19 mouse cellular contexts compared by ENCODE assay signal in genomic region chr2:24472111-24472510, GRCm38 (mm10). TPM values are rescaled to one million over a fixed set of nuclear protein-coding genes. Genes with fewer than 3 reads are reported as not detected.
DNase-seq lines count a peak whose midpoint lies in the region; ATAC-seq lines count a peak whose summit lies in the region.
"Had no signal": no experiment of that assay in that cellular context is flagged by ENCODE, and none has a peak within 500 bp of the region (broad histone marks: within the 10 kb centered on the region; RNA-seq: fewer than 3 reads in every experiment).

No protein-coding gene starts in this region.

- H3K27ac ChIP-seq in intestine, embryonic 14.5 days (ENCODE audit: low read depth), result no peak overlapping the region
- H3K27ac ChIP-seq in intestine, embryonic 15.5 days, result no peak overlapping the region
- H3K27ac ChIP-seq in midbrain, embryonic 13.5 days, result no peak overlapping the region
- no peak overlapping the region for H3K27ac ChIP-seq in midbrain, embryonic 15.5 days
- H3K27ac ChIP-seq in hindbrain, embryonic 16.5 days (ENCODE audit: low read depth, low read length), result no peak overlapping the region

- H3K9ac ChIP-seq in intestine, embryonic 14.5 days (ENCODE audit: low read length), result no peak overlapping the region
- no peak overlapping the region for H3K9ac ChIP-seq in intestine, embryonic 15.5 days
- no peak overlapping the region for H3K9ac ChIP-seq in midbrain, embryonic 13.5 days (replicated peaks)
- no peak overlapping the region for H3K9ac ChIP-seq in midbrain, embryonic 15.5 days
- H3K9ac ChIP-seq in hindbrain, embryonic 16.5 days (ENCODE audit: low read depth, low read length), result no peak overlapping the region

- H3K4me2 ChIP-seq in intestine, embryonic 14.5 days (ENCODE audit: low read length), result no peak overlapping the region
- H3K4me2 ChIP-seq in intestine, embryonic 15.5 days (replicated peaks), result no peak overlapping the region
- no peak overlapping the region for H3K4me2 ChIP-seq in midbrain, embryonic 13.5 days (replicated peaks)
- no peak overlapping the region for H3K4me2 ChIP-seq in midbrain, embryonic 15.5 days
- H3K4me2 ChIP-seq in hindbrain, embryonic 16.5 days (ENCODE audit: low read length), result peak overlapping the region; percentile 23; the same call in 1 of the 2 replicates

- no peaks in the 10 kb centered on the region; the same call in 1 of the 2 replicates for H3K4me1 ChIP-seq in intestine, embryonic 14.5 days (replicated peaks; ENCODE audit: control insufficient read depth, insufficient read depth, low read length)
- H3K4me1 ChIP-seq in intestine, embryonic 15.5 days (replicated peaks), result peaks cover 7% of the 10 kb centered on the region
- H3K4me1 ChIP-seq in midbrain, embryonic 13.5 days (replicated peaks), result peaks cover 20% of the 10 kb centered on the region
- H3K4me1 ChIP-seq in midbrain, embryonic 15.5 days, result peaks cover 12% of the 10 kb centered on the region
- peaks cover 9% of the 10 kb centered on the region for H3K4me1 ChIP-seq in hindbrain, embryonic 16.5 days (ENCODE audit: control insufficient read depth, insufficient read depth, low read depth, low read length)

- H3K36me3 ChIP-seq in intestine, embryonic 14.5 days (ENCODE audit: control insufficient read depth, insufficient read depth, low read length), result no peaks in the 10 kb centered on the region
- no peaks in the 10 kb centered on the region for H3K36me3 ChIP-seq in intestine, embryonic 15.5 days
- no peaks in the 10 kb centered on the region for H3K36me3 ChIP-seq in midbrain, embryonic 13.5 days
- no peaks in the 10 kb centered on the region for H3K36me3 ChIP-seq in midbrain, embryonic 15.5 days (replicated peaks)
- no peaks in the 10 kb centered on the region for H3K36me3 ChIP-seq in hindbrain, embryonic 16.5 days (ENCODE audit: control insufficient read depth, insufficient read depth, low read length)

- ATAC-seq in intestine, embryonic 14.5 days (replicated peaks; ENCODE audit: low FRiP score, low TSS enrichment, low read depth), result no peak
- ATAC-seq in intestine, embryonic 15.5 days, result no peak
- ATAC-seq in midbrain, embryonic 13.5 days, result no peak
- no peak for ATAC-seq in midbrain, embryonic 15.5 days (replicated peaks)
- no peak for ATAC-seq in hindbrain, embryonic 16.5 days
- ATAC-seq: forebrain, embryonic 14.5 days had no signal

- no peaks in the 10 kb centered on the region for H3K9me3 ChIP-seq in intestine, embryonic 14.5 days (ENCODE audit: control insufficient read depth, low read length)
- no peaks in the 10 kb centered on the region for H3K9me3 ChIP-seq in intestine, embryonic 15.5 days
- H3K9me3 ChIP-seq in midbrain, embryonic 13.5 days, result no peaks in the 10 kb centered on the region
- H3K9me3 ChIP-seq in midbrain, embryonic 15.5 days, result no peaks in the 10 kb centered on the region
- no peaks in the 10 kb centered on the region for H3K9me3 ChIP-seq in hindbrain, embryonic 16.5 days (ENCODE audit: control insufficient read depth, low read length)

- no peak overlapping the region for H3K4me3 ChIP-seq in intestine, embryonic 14.5 days (ENCODE audit: low read depth, low read length)
- H3K4me3 ChIP-seq in intestine, embryonic 15.5 days (replicated peaks), result no peak overlapping the region
- H3K4me3 ChIP-seq in midbrain, embryonic 13.5 days (replicated peaks), result peak overlapping the region; percentile 14; the same call in 1 of the 2 replicates
- no peak overlapping the region for H3K4me3 ChIP-seq in midbrain, embryonic 15.5 days
- H3K4me3 ChIP-seq in hindbrain, embryonic 16.5 days (ENCODE audit: low read length), result peak overlapping the region; percentile 9; the same call in 1 of the 2 replicates

- H3K27me3 ChIP-seq in intestine, embryonic 14.5 days (replicated peaks; ENCODE audit: control insufficient read depth, insufficient read depth, low read length), result peaks cover 71% of the 10 kb centered on the region
- peaks cover 35% of the 10 kb centered on the region for H3K27me3 ChIP-seq in intestine, embryonic 15.5 days (replicated peaks)
- H3K27me3 ChIP-seq in midbrain, embryonic 13.5 days, result peaks cover 78% of the 10 kb centered on the region
- H3K27me3 ChIP-seq in midbrain, embryonic 15.5 days (replicated peaks), result peaks cover 51% of the 10 kb centered on the region
- H3K27me3 ChIP-seq in hindbrain, embryonic 16.5 days (replicated peaks; ENCODE audit: control insufficient read depth, insufficient read depth, low read length), result peaks cover 29% of the 10 kb centered on the region

- peak; percentile 58 for DNase-seq in intestine, embryonic 14.5 days (ENCODE audit: low spot score)
- peak; percentile 9 for DNase-seq in retina, postnatal 1 day
- no peak for DNase-seq in adrenal gland, postnatal 25 days
- no peak for DNase-seq in left cerebral cortex, adult 9 months (ENCODE audit: low spot score in 2 of 2)
- DNase-seq: B cell, adult 2 months; cerebellum, adult 11 months; gastrocnemius, postnatal 14 days; heart, postnatal 14 days; kidney, adult 18-20 months; liver; lung, adult 2 months; right cerebral cortex, postnatal 25 days; thymus, adult 18-20 months had no signal

- WGBS in intestine, embryonic 14.5 days, result 3% methylated on average over 7 of the region's 7 CpGs
- WGBS in intestine, embryonic 15.5 days, result 8% methylated on average over 7 of the region's 7 CpGs
- 8% methylated on average over 7 of the region's 7 CpGs for WGBS in midbrain, embryonic 13.5 days
- 7% methylated on average over 7 of the region's 7 CpGs for WGBS in midbrain, embryonic 15.5 days
- 6% methylated on average over 7 of the region's 7 CpGs for WGBS in hindbrain, embryonic 16.5 days

RNA-seq across cellular contexts. Expression of gene Pax8, which starts 3.3 kb away (rescaled TPM):
- polyA plus RNA-seq in intestine, embryonic 14.5 days (2014; fragmentation: Nextera tagmentation; extraction: Ambion mirVana), result 0.22 and 0.44 TPM in 2 replicates
- 0.73 and 1.1 TPM in 2 replicates for polyA plus RNA-seq in intestine, embryonic 15.5 days (2015; fragmentation: Nextera tagmentation; extraction: Ambion mirVana)
- polyA plus RNA-seq in midbrain, embryonic 13.5 days (2015; fragmentation: Nextera tagmentation; extraction: Ambion mirVana), result 5.3 and 5.9 TPM in 2 replicates
- 3.3 and 3.6 TPM in 2 replicates for polyA plus RNA-seq in midbrain, embryonic 15.5 days (2015; fragmentation: Nextera tagmentation; extraction: Ambion mirVana)
- polyA plus RNA-seq in hindbrain, embryonic 16.5 days (2015; fragmentation: Nextera tagmentation; extraction: Ambion mirVana), result 21.2 and 24.0 TPM in 2 replicates
- total RNA-seq in adrenal gland, postnatal 25 days (2021), result not detected in 2 replicates
- total RNA-seq: gastrocnemius, postnatal 14 days; heart, postnatal 14 days; left cerebral cortex, postnatal 10 days had no signal
- polyA plus RNA-seq: forebrain, embryonic 14.5 days; lung, adult 2 months had no signal

Comparison
In these comparisons a context has a peak if more than half of its experiments do, and no peak if none do; other contexts are left out.
1. H3K4me3 ChIP-seq: peak in midbrain, embryonic 13.5 days (single experiment) and hindbrain, embryonic 16.5 days (single experiment); none in intestine, embryonic 14.5 days (single experiment), intestine, embryonic 15.5 days (single experiment) and midbrain, embryonic 15.5 days (single experiment).
2. DNase-seq: peak in intestine, embryonic 14.5 days (single experiment) and retina, postnatal 1 day (single experiment); none in adrenal gland, postnatal 25 days (single experiment) and left cerebral cortex, adult 9 months (0 of 2).